Mouse (Mus musculus): ENCODE data around the gene Apba3. TPM values are rescaled to one million over a fixed set of nuclear protein-coding genes. Genes with fewer than 3 reads are reported as not detected.

The Apba3 gene
- polyA plus RNA-seq, 1 experiment from 2014 or later: 36.9 TPM

GRCm38 (mm10) chr10:81318589-81319329 is 52.0 kb downstream of the Apba3 start:
- Histone ChIP-seq H3K9ac (peak overlapping the region; percentile 53; the same call in 1 of the 2 replicates), H3K4me3 (peak overlapping the region; percentile 95), H3K27me3 (no peaks in the 10 kb centered on the region), H3K4me1 (peaks cover 39% of the 10 kb centered on the region), H3K36me3 (peaks cover 59% of the 10 kb centered on the region), H3K4me2 (replicated peaks) (peak overlapping the region; percentile 85; the same call in 1 of the 2 replicates), H3K27ac (no peak overlapping the region), H3K9me3 (replicated peaks) (no peaks in the 10 kb centered on the region)
- WGBS: 92% methylated on average over 13 of the region's 13 CpGs
- ATAC-seq (ENCODE audit: low FRiP score): no peak

GRCm38 (mm10) chr10:81319330-81319699 is 52.6 kb downstream of the Apba3 start:
- WGBS: 39% methylated on average over 8 of the region's 8 CpGs
- Histone ChIP-seq H3K27ac (peak overlapping the region; percentile 92), H3K4me3 (peak overlapping the region; percentile 95), H3K36me3 (peaks cover 59% of the 10 kb centered on the region), H3K9me3 (replicated peaks) (no peaks in the 10 kb centered on the region), H3K4me2 (replicated peaks) (peak overlapping the region; percentile 85), H3K27me3 (no peaks in the 10 kb centered on the region), H3K4me1 (peaks cover 39% of the 10 kb centered on the region), H3K9ac (peak overlapping the region; percentile 53)
- ATAC-seq (ENCODE audit: low FRiP score): no peak

- H3K27me3 ChIP-seq: no peaks in the 10 kb centered on the region
- peak overlapping the region; percentile 95 for H3K4me3 ChIP-seq
- H3K9me3 ChIP-seq (replicated peaks): no peaks in the 10 kb centered on the region
- peak overlapping the region; percentile 92 for H3K27ac ChIP-seq
- peak; percentile 0; the same call in 1 of the 2 replicates for ATAC-seq (ENCODE audit: low FRiP score)
- WGBS: 1% methylated on average over 38 of the region's 38 CpGs
- H3K36me3 ChIP-seq: peaks cover 60% of the 10 kb centered on the region
- peak overlapping the region; percentile 85 for H3K4me2 ChIP-seq (replicated peaks)
- H3K9ac ChIP-seq: peak overlapping the region; percentile 53
- H3K4me1 ChIP-seq: peaks cover 39% of the 10 kb centered on the region
These were observed 53.2 kb downstream of the Apba3 start for GRCm38 (mm10) chr10:81319741-81320549.

GRCm38 (mm10) chr10:81320550-81321347 is 54.0 kb downstream of the Apba3 start, which contains the start of gene Cactin:
TSS of gene Cactin (plus strand) at chr10:81321103.
- peak; percentile 94 for ATAC-seq (ENCODE audit: low FRiP score)

GRCm38 (mm10) chr10:81321436-81321835 is 54.7 kb downstream of the Apba3 start:
- no peaks in the 10 kb centered on the region for H3K9me3 ChIP-seq (replicated peaks)
- 3% methylated on average over 20 of the region's 20 CpGs for WGBS
- H3K9ac ChIP-seq: peak overlapping the region; percentile 91
- peaks cover 39% of the 10 kb centered on the region for H3K4me1 ChIP-seq
- H3K36me3 ChIP-seq: peaks cover 61% of the 10 kb centered on the region
- peak overlapping the region; percentile 92 for H3K27ac ChIP-seq
- H3K4me2 ChIP-seq (replicated peaks): peak overlapping the region; percentile 85
- H3K27me3 ChIP-seq: no peaks in the 10 kb centered on the region
- peak overlapping the region; percentile 95 for H3K4me3 ChIP-seq
- no peak; the same call in 1 of the 2 replicates for ATAC-seq (ENCODE audit: low FRiP score)

More at GRCm38 (mm10) chr10:81320550-81321347, 54.0 kb downstream of the Apba3 start, which contains the start of gene Cactin:
- peaks cover 60% of the 10 kb centered on the region for H3K36me3 ChIP-seq
- no peaks in the 10 kb centered on the region for H3K27me3 ChIP-seq
- peak within 1 kb of the TSS; percentile 85 for H3K4me2 ChIP-seq (replicated peaks)
- H3K4me1 ChIP-seq: peaks cover 39% of the 10 kb centered on the region
- H3K9me3 ChIP-seq (replicated peaks): no peaks in the 10 kb centered on the region
- H3K4me3 ChIP-seq: peak within 1 kb of the TSS; percentile 95
- peak within 1 kb of the TSS; percentile 91 for H3K9ac ChIP-seq
- WGBS: 1% methylated on average over 67 of the region's 68 CpGs
- peak within 1 kb of the TSS; percentile 92 for H3K27ac ChIP-seq

GRCm38 (mm10) chr10:81322444-81322843 is 55.7 kb downstream of the Apba3 start:
- H3K4me2 ChIP-seq (replicated peaks): peak overlapping the region; percentile 85
- no peak overlapping the region for H3K27ac ChIP-seq
- ATAC-seq (ENCODE audit: low FRiP score): no peak
- peaks cover 30% of the 10 kb centered on the region for H3K4me1 ChIP-seq
- no peaks in the 10 kb centered on the region for H3K27me3 ChIP-seq
- H3K9ac ChIP-seq: 0 out of 2 replicates have a peak overlapping the region, but pooled peaks have one; percentile 35
- WGBS: 96% methylated on average over 27 of the region's 27 CpGs
- no peaks in the 10 kb centered on the region for H3K9me3 ChIP-seq (replicated peaks)
- H3K4me3 ChIP-seq: peak overlapping the region; percentile 2; the same call in 1 of the 2 replicates
- H3K36me3 ChIP-seq: peaks cover 68% of the 10 kb centered on the region

Small RNA genes lying within 50 kb of the gene (microRNA-seq; reads per million reads assigned to microRNA genes)
- 13.8 reads per million, percentile 25 among the genes with 10 or more reads in this experiment for gene Mir3057

Other genes starting within 250 kb of the Apba3 start
- gene Diras1, start 241.3 kb upstream of the Apba3 start, polyA plus RNA-seq (2016; fragmentation: Nextera tagmentation; extraction: Ambion mirVana): 16.4 and 16.7 TPM in 2 replicates
- gene Slc39a3, start 229.5 kb upstream of the Apba3 start, polyA plus RNA-seq (2016; fragmentation: Nextera tagmentation; extraction: Ambion mirVana): 33.8 and 37.0 TPM in 2 replicates
- gene Sgta, start 206.8 kb upstream of the Apba3 start, polyA plus RNA-seq (2016; fragmentation: Nextera tagmentation; extraction: Ambion mirVana): 259 and 269 TPM in 2 replicates
- gene Thop1, start 196.9 kb upstream of the Apba3 start, polyA plus RNA-seq (2016; fragmentation: Nextera tagmentation; extraction: Ambion mirVana): 57.5 and 58.0 TPM in 2 replicates
- 0.12 and 0.46 TPM in 2 replicates for gene Creb3l3, start 168.1 kb upstream of the Apba3 start, polyA plus RNA-seq (2016; fragmentation: Nextera tagmentation; extraction: Ambion mirVana)
- 223 and 232 TPM in 2 replicates for gene Map2k2, start 161.0 kb upstream of the Apba3 start, polyA plus RNA-seq (2016; fragmentation: Nextera tagmentation; extraction: Ambion mirVana)
- gene Zbtb7a, start 131.7 kb upstream of the Apba3 start, polyA plus RNA-seq (2016; fragmentation: Nextera tagmentation; extraction: Ambion mirVana): 17.7 and 18.2 TPM in 2 replicates
- 56.7 and 59.2 TPM in 2 replicates for gene Pias4, start 99.0 kb upstream of the Apba3 start, polyA plus RNA-seq (2016; fragmentation: Nextera tagmentation; extraction: Ambion mirVana)
- 539 TPM in 2 replicates for gene Eef2, start 90.3 kb upstream of the Apba3 start, polyA plus RNA-seq (2016; fragmentation: Nextera tagmentation; extraction: Ambion mirVana)
- gene Dapk3, start 84.0 kb upstream of the Apba3 start, polyA plus RNA-seq (2016; fragmentation: Nextera tagmentation; extraction: Ambion mirVana): 86.4 and 94.5 TPM in 2 replicates
- not detected in 2 replicates for gene 4930442H23Rik, start 83.1 kb upstream of the Apba3 start, polyA plus RNA-seq (2016; fragmentation: Nextera tagmentation; extraction: Ambion mirVana)
- not detected in 2 replicates for gene Nmrk2, start 64.9 kb upstream of the Apba3 start, polyA plus RNA-seq (2016; fragmentation: Nextera tagmentation; extraction: Ambion mirVana)
- gene Atcay, start 36.1 kb upstream of the Apba3 start, polyA plus RNA-seq (2016; fragmentation: Nextera tagmentation; extraction: Ambion mirVana): 33.7 and 36.8 TPM in 2 replicates
- gene Zfr2, start 33.8 kb upstream of the Apba3 start, polyA plus RNA-seq (2016; fragmentation: Nextera tagmentation; extraction: Ambion mirVana): 14.0 and 15.6 TPM in 2 replicates
- 6.3 and 6.8 TPM in 2 replicates for gene Matk, start 14.0 kb upstream of the Apba3 start, polyA plus RNA-seq (2016; fragmentation: Nextera tagmentation; extraction: Ambion mirVana)
- gene Mrpl54, start within 50 bp of the Apba3 start, polyA plus RNA-seq (2016; fragmentation: Nextera tagmentation; extraction: Ambion mirVana): 142 and 155 TPM in 2 replicates
- gene Tjp3, start 24.6 kb downstream of the Apba3 start, polyA plus RNA-seq (2016; fragmentation: Nextera tagmentation; extraction: Ambion mirVana): 5.4 and 6.8 TPM in 2 replicates
- gene Pip5k1c, start 26.0 kb downstream of the Apba3 start, polyA plus RNA-seq (2016; fragmentation: Nextera tagmentation; extraction: Ambion mirVana): 97.3 and 103 TPM in 2 replicates
- gene Cactin, start 54.1 kb downstream of the Apba3 start, polyA plus RNA-seq (2016; fragmentation: Nextera tagmentation; extraction: Ambion mirVana): 53.3 and 54.5 TPM in 2 replicates
- gene Tbxa2r, start 61.8 kb downstream of the Apba3 start, polyA plus RNA-seq (2016; fragmentation: Nextera tagmentation; extraction: Ambion mirVana): 2.7 and 3.1 TPM in 2 replicates
- gene Gipc3, start 76.3 kb downstream of the Apba3 start, polyA plus RNA-seq (2016; fragmentation: Nextera tagmentation; extraction: Ambion mirVana): not detected in 2 replicates
- 92.0 and 93.4 TPM in 2 replicates for gene Hmg20b, start 83.5 kb downstream of the Apba3 start, polyA plus RNA-seq (2016; fragmentation: Nextera tagmentation; extraction: Ambion mirVana)
- 11.4 and 12.9 TPM in 2 replicates for gene Mfsd12, start 90.5 kb downstream of the Apba3 start, polyA plus RNA-seq (2016; fragmentation: Nextera tagmentation; extraction: Ambion mirVana)
- 0.52 and 0.88 TPM in 2 replicates for gene 4930404N11Rik, start 98.9 kb downstream of the Apba3 start, polyA plus RNA-seq (2016; fragmentation: Nextera tagmentation; extraction: Ambion mirVana)
- 132 and 134 TPM in 2 replicates for gene Fzr1, start 111.6 kb downstream of the Apba3 start, polyA plus RNA-seq (2016; fragmentation: Nextera tagmentation; extraction: Ambion mirVana)
- 62.7 and 67.5 TPM in 2 replicates for gene Dohh, start 117.5 kb downstream of the Apba3 start, polyA plus RNA-seq (2016; fragmentation: Nextera tagmentation; extraction: Ambion mirVana)
- 5.7 and 5.9 TPM in 2 replicates for gene Gm48551, start 117.5 kb downstream of the Apba3 start, polyA plus RNA-seq (2016; fragmentation: Nextera tagmentation; extraction: Ambion mirVana)
- 1.1 and 2.4 TPM in 2 replicates for gene Gm48552, start 122.0 kb downstream of the Apba3 start, polyA plus RNA-seq (2016; fragmentation: Nextera tagmentation; extraction: Ambion mirVana)
- 1.9 and 2.7 TPM in 2 replicates for gene Smim24, start 126.1 kb downstream of the Apba3 start, polyA plus RNA-seq (2016; fragmentation: Nextera tagmentation; extraction: Ambion mirVana)
- 30.9 and 31.5 TPM in 2 replicates for gene Nfic, start 188.7 kb downstream of the Apba3 start, polyA plus RNA-seq (2016; fragmentation: Nextera tagmentation; extraction: Ambion mirVana)
- 37.1 and 41.3 TPM in 2 replicates for gene Celf5, start 215.7 kb downstream of the Apba3 start, polyA plus RNA-seq (2016; fragmentation: Nextera tagmentation; extraction: Ambion mirVana)
- 75.1 and 79.5 TPM in 2 replicates for gene Ncln, start 229.4 kb downstream of the Apba3 start, polyA plus RNA-seq (2016; fragmentation: Nextera tagmentation; extraction: Ambion mirVana)
- 0.52 and 0.65 TPM in 2 replicates for gene S1pr4, start 233.2 kb downstream of the Apba3 start, polyA plus RNA-seq (2016; fragmentation: Nextera tagmentation; extraction: Ambion mirVana)

All from hindbrain, embryonic 12.5 days (tissue).